Mouse (Mus musculus) left cerebral cortex, postnatal 14 days (tissue): ENCODE data around the gene Gm19426. TPM values are rescaled to one million over a fixed set of nuclear protein-coding genes. Genes with fewer than 3 reads are reported as not detected.
"Not testable (repeated sequence)": the region's sequence is repeated elsewhere in the genome, so short reads cannot be mapped to it uniquely, and the experiment has no call there.

Experiments
- DNase-seq, 2 experiments: peaks; one replicate each; pipeline ENCODE4 v3.0.0; 2021 to 2022; ENCODE audit warnings: low spot score in 2 of 2, mixed read lengths in 1 of 2
- intact Hi-C: fragments of 180-260 bp; cut with DNase I; formaldehyde crosslinking; loops from one replicate; pipeline ENCODE4 v1.15.1; 2025
- total RNA-seq, 2 experiments: library from RNA; stranded (reverse); gene quantifications; 2 replicates each; pipeline ENCODE4 v1.2.3; 2021

The Gm19426 gene
- total RNA-seq, 2 experiments from 2014 or later = 1.6 to 2.0 TPM

DNA sequence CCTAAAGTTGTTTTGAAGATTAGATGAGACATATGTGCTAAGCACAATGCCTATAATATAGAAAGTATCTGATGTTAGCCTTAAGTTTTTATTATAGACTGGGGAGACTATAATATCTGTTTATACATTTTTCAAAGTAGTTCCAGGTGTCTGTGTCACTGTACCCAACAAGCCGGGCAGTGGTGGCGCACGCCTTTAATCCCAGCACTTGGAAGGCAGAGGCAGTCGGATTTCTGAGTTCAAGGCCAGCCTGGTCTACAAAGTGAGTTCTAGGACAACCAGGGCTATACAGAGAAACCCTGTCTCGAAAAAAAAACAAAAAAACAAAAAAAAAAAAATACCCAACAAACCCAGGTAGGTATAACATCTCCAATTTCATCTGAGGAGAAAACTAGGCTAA, 15.3 kb downstream of the Gm19426 start:
- intact Hi-C loops, DNase-seq: not testable (repeated sequence)

DNA sequence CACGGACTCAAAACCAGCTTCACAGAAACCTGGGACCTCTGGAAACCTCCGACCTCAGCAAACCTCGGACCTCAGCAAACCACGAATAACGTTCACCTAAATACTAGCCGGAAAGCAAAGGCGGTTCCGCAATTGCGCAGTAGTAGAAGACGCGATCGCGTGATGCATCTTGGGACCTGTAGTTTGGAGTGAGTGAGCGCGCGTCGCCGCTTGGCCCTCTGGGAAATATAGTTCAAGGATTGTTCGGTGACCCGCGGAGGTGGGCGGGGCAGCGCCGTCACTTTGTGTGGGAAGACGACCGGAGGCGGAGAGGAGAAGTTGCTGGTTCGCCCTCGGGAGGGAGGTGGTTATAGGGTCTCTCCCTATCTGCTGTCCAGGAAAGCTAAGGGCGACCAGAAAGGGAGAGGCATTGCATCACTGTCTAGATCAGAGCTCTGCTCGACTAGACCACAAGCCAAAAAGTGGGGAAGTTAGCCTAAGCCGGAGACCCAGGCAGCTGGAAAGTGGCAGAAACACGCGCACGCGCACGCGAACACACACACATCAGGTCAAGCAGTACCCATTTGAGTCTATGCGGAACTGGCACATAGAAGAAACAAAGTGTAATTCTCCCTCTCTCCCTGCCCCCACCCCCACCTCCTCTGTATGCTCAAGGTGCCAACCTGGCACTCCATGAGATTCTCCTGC, 16.1 kb downstream of the Gm19426 start, which contains the start of gene Clp1:
Clp1 (minus strand) TSS at position 179 of the 687 bp plus-strand sequence.
- peak; percentile 97 for DNase-seq
- intact Hi-C loops = no loop called here

DNA sequence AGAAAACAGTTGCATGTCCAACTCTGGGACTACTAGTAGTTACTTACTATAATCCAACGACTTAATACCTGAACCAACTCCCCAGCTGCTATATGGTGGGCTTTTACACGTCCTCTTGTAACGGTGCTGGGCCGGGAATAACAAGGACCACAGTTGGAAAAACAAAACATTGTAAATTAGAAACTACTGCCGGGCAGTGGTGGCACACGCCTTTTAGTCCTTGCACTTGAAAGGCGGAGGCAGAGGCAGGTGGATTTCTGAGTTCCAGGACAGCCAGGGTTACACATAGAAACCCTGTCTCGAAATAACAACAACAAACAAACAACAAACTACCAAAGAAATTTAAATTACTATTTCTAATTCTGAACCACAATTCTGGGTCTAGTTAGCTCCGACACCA, 16.7 kb downstream of the Gm19426 start:
- no peak for DNase-seq
- intact Hi-C loops = no loop called here

DNA sequence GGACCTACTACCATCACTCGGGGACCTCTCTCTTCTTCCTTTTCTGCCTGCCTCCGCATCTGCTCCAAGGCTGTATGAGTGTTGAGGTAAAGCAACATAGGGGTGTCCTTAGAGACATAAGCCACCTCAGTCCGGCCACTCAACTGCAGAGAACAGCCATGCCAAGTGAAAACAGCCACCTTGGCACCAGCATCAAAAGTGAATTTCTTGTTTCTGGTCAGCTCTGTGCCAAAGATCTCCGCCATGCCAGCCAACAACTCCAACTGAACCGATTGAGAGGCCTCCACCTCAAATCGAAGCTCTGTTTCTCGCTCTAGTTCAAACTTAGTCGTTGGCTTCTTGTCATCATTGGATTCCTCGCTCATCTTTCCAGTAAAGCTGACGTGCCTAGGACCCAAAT, 17.7 kb downstream of the Gm19426 start:
- intact Hi-C loops = no loop called here
- DNase-seq = no peak

DNA sequence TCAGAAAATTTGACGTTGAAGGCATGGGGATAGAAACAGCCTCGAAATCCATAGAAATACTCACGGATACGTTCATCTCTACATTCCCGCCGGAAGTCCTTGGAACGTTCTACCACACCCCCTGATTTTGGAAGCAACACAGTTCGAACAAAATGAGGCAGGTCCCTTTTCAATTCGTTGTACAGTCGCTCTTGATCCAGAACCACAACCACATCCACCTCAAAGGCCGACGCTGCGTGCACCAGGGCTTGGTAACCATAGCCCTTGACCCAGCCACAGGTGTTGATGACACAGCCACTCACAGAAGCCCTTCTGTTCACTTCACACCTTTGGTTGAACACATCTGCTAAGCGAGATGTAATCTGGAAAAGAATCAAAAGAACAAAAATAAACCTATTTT, 19.6 kb downstream of the Gm19426 start:
- no peak for DNase-seq
- intact Hi-C loops = no loop called here

DNA sequence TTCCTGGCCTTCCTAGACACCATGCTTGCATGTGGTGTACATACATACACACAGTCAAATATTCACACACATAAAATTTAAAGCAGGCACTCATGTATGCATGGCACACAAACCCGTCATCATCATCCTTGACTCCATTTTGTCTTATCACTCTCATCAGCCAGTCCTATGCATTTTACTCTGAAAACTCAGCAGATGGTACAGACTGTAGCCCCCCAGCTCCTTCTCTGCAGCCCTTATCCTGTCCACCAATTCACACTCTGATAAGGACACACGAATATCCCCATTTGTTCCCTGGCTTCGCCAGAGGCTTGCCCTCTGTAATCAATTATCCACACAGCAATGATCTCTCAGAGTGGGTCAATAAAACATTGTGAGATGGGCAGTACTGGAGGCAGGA, 22.3 kb downstream of the Gm19426 start:
- no peak for DNase-seq
- intact Hi-C loops = no loop called here

DNA sequence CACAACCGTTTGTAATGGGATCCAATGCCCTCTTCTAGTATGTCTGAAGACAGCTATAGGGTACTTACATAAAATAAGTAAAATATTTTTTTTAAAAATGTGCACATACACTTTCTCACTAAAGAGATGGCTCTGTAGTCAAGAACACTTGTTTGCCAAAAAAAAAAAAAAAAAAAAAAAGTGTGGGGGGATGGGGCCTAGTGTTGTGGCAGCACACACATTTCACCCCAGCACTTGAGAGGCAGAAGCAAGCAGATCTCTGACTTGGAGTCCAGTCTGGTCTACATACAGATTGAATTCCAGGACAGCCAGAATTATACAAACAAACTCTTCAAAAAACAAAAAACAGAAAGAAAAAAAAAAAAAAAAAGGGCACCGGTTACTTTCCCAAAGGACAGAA, 22.7 kb downstream of the Gm19426 start:
- DNase-seq = no peak
- intact Hi-C loops = no loop called here

DNA sequence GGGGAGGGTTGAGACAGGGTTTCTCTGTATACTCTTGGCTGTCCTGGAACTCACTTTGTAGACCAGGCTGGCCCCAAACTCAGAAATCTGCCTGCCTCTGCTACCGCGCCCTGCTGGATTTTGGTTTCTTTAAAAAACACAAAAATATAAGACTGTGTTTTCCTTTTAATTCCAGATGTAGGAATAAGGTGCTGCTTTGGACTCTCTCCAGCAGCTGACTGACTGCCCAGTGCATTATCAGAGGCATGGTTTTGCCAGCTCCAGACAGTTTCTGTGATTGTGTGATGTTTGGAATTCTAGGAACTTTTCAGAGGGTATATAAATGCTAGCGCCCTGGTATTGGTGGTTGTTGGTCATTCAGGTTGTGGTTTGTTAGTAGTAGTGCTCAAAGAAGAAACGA, 26.1 kb downstream of the Gm19426 start:
- intact Hi-C loops = no loop called here
- no peak for DNase-seq

DNA sequence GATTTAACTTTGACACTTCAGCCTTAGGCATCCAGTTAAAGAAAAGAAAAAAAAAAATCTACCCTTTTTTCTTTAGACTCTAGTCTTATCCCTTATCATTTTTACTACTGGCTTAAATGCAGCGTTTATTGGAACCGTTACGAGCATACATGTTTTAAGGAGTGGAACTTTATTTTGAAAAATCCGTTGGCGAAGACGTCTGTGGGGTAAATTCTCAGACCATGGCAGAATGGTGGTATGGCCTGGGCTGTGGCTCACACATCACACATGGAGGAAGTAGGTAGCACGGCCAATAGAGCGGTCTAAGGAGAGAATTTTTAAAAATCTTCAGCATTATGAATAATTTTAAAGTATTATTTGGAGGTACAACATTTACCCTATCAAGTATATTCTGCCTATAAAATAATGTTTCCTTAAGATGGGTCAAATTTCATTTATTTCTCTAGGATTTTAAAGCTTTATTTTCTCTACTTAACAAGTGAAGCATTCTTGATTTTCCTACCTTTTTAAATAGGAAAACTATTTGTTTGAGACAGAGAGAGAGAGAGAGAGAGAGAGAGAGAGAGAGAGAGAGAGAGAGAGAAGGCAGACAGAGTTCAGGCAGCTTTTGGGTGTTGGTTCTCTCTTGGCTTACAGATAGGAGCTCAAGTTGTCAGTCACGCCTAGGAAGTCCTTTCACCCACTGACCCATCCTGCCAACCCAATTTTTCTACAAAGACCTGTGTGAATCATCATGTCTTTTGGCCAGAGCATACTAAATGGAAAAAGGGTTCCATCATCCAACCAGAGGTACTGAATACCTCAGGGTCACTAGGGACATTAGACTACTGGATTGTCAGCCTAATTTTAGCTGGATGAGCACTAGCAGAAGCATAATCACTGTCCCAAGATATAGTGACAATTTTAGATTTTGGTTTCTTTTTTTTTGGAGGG, 26.8 kb downstream of the Gm19426 start:
- DNase-seq = no peak
- intact Hi-C loops = no loop called here

DNA sequence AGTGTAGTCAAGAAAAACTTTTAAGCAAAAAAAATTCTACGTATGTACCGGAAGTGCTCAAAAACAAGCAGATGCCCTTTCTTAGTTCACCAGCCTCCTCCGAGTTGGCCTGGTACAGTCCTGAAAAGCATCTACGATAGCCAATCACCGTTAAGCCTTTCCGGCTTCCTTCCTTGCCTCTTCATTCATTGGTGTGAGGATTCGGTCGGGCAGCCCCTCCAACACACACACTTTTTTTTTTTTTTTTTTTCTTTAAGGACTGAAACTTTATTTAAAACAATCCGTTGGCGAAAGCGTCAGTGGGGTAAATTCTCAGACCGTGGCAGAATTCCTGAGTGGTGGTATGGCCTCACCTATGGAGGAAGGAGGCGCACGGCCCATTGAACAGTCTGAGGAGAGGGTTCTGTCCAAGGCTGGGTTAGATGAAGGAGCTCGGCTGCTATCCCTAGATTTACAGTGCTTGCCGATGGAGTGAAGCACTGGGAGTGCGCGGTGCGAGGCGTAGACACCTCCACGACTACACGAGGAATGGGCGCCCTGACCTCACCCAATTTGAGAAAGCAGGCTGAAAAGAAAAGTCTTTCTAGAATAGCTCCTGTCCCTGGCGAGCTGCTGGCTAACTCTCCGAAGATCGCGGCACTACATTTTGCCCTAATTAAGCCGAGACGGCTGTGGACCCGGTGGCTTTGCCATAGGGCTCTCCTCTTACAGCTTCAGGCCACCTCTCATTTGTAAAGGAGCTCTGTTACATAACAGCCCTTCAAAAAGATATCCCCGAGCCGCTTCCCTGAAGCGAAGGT, 27.7 kb downstream of the Gm19426 start:
- intact Hi-C loops = no loop called here
- DNase-seq = peak; percentile 87 to 98

DNA sequence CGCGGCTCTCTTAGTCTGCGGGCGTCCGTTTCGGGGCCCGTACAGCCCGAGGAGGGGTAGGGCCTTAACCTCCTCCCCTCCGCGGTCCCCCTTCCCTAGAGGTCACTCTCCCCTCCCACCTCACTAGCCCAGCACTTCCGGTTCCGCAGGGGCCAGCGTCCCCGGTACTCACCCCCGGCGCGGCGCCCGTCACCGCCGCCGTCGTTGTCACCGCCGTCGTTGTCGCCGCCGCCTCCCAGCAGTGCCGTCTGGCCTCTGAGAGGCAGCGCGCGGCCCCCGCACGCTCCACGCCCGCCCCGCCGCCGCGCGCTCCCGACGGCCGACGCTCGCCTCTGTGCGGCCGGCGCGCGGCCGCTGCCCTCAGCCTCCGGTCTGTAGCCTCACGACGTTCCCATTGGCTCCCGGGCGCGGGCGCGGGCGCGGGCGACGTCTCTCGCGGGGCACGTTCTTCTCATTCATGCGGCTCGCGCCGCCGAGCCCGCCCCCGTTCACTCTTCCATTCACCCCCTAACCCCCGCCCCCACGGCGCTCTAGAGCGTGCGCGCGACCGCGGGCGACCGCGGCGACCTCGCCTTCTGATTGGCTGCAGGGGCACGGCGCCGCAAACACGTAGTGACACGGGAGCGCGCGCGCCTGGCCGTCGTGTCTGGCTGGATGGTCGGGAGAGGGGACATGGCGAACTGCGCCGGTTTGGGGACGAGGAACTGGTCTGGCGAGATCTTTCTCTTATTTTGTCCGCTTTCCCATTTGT, 28.5 kb downstream of the Gm19426 start, which contains the start of gene Zdhhc5:
Zdhhc5 (minus strand) TSS at position 370 of the 751 bp plus-strand sequence.
- intact Hi-C loops = loop anchor here (5.0 kb wide), 1 partner anchor 38 kb away; the partner anchor contains the start of genes Gm28635, Med19 and Tmx2
- DNase-seq = peak; percentile 99 to 100

DNA sequence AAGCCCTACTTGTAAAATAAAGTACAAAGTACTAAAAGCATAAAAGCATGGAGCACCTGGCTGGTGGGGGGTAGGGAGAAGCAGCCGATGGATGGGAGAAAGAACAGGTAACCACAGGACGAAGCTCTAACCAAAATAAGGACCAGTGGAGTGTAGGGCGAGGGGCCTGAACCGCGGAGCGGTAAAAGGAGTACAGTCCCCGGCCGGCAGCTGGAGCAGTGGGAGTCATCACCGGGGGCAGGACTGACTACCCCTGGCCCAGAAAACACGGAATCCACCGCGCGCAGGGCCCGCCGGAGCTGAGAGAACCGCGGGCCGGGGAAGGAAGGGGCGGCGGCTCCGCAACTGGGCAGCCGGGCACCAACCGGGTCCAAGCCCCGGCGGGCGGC, 29.0 kb downstream of the Gm19426 start:
- DNase-seq = peak in 1 of 2 experiments; percentile 28
- intact Hi-C loops = loop anchor here (5.0 kb wide), 1 partner anchor 37 kb away; the partner anchor contains the start of genes Gm28635, Med19 and Tmx2

DNA sequence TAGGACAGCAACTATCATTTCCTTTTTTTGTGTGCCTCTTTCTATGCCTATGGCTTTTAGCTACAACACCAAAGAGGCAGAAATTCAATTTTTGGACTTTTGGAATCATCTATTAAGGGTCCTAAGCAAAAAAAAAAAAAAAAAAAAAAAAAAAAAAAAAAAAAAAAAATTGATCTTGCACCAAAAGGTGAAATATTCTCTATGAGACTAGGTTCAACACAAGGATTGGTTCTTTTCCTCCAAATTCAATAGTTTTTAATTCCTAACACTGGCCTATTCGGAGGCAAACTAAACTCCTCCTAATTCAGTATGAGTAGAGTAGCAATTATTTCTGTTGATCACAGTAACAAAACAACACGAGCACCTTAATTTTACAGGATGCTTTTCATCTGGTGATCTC, 31.6 kb downstream of the Gm19426 start:
- intact Hi-C loops = loop anchor here (5.0 kb wide), 1 partner anchor 35 kb away; the partner anchor contains the start of genes Gm28635, Med19 and Tmx2
- DNase-seq = no peak

DNA sequence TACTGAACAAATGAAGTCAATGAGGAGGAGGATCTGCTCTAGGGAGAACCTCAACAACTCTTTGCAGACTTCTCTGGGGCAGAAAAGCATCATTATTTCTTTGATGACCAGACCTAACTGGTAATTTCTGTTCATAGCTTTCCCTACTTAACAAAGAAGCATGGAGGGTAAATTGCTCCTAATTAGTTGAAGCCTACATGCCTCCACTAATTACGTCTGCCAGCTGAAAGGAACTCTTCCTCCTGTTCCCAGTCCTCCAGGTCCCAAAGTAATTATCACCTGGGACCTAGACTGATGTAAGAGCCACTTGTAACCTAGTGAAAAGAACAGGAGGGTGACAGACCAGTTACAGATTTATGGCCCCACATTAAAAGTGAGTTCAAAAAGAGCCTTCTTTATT, 35.9 kb downstream of the Gm19426 start:
- intact Hi-C loops = no loop called here
- DNase-seq = no peak

DNA sequence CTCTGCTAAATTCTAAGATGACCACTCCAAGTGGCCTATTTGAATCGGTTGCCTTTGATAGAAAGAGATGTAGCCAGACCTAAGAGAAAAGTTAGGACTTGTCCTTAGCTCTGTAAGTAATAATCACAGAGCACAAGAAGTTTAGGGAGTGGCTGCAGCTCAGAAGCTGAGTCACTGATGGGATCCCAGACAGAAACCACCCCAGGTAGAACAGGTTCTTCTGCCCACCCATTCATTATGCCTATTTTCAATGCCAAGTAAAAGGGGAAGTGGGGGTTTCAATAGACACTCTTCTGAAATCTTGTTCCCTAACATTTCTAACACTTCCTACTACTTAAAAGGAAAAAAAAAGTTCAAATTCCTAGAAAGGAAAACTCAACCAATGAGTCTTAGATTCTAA, 38.2 kb downstream of the Gm19426 start:
- intact Hi-C loops = no loop called here
- DNase-seq = no peak

DNA sequence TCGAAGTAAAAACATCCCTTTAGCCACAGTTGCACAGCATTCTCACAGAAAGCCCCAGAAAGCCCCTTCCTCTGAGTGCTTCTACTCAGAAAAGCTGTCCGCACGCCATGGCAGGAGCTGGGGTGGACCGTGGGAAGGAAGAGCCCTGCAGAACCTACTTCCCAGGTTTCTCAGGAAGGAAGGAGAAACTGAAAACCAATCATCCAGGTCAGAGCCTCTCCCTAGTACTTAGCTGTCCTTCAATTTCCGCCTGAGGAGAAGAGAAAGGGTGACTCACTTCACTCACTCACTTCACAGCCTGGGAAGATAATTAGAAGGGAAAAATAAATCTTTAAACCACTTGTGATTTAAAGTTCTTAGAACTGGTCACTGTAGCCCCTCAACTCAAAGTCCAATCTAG, 39.1 kb downstream of the Gm19426 start:
- intact Hi-C loops = no loop called here
- no peak for DNase-seq

DNA sequence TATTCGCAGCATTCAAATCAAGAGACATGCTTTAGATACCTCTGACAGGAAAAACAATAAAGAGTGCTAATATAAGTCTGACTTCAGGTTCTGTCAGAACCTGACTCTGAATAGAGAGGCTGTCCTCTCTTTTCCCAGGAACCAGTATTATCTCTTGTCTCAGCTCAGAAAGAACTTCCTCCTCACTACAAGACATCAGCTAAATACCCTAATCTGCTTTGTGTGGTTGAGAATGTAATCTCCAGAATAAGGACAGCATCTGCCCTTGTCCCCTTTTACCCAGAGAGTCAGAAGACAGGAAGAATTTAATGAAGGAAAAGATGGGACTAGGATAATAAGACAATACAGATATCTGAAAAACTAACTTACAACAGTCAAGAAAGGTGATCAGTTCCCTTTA, 40.0 kb downstream of the Gm19426 start:
- intact Hi-C loops = no loop called here
- no peak for DNase-seq

DNA sequence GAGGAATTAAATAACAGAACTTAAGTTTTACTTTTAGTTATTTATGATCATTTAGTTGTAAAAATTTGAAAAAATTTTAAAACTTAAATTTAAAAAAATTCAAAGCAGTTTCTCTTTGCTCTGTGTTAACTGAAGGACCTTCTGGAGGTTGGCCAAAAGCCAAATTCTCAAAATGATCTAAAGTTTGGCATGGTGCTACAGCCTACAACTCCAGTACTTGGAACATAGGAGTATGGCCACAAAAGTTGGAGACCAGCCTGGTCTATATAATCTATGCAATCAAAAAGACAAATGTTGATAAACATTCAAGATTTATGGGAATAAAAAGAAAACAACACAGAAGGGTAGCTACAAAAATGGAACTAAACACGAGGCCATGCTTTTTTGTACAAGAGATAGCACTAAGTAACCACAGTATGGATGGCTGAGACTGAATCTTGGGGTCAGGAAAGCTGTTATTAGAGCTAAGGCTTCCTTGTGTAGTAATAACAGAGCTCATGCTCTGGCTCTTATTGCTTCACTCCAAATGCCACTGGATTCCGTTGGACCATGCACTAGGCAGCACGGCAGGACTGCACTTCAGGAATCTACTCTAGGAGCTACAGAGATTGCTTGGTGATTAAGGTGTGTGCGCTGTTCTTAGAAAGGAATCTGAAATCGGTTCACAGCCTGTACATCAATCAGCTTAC, 48.3 kb downstream of the Gm19426 start:
- no peak for DNase-seq
- intact Hi-C loops = no loop called here
